Mouse (Mus musculus) cerebellum, adult 2 months (tissue): ENCODE data around the gene Syne3.

Experiments used
- CTCF ChIP-seq: fragments of 200-500 bp; IDR thresholded peaks from 2 replicates; pipeline ENCODE4 v1.5.1; 2011; ENCODE audit warnings: low read depth, mild to moderate bottlenecking, control low read depth, low read length, moderate library complexity, borderline replicate concordance; ENCODE audit not compliant: insufficient read depth
- POLR2A ChIP-seq: fragments of 200-500 bp; IDR thresholded peaks from 2 replicates; pipeline ENCODE4 v1.6.1; 2011; ENCODE audit warnings: low read length, control low read depth, borderline replicate concordance; ENCODE audit not compliant: insufficient read depth

DNA sequence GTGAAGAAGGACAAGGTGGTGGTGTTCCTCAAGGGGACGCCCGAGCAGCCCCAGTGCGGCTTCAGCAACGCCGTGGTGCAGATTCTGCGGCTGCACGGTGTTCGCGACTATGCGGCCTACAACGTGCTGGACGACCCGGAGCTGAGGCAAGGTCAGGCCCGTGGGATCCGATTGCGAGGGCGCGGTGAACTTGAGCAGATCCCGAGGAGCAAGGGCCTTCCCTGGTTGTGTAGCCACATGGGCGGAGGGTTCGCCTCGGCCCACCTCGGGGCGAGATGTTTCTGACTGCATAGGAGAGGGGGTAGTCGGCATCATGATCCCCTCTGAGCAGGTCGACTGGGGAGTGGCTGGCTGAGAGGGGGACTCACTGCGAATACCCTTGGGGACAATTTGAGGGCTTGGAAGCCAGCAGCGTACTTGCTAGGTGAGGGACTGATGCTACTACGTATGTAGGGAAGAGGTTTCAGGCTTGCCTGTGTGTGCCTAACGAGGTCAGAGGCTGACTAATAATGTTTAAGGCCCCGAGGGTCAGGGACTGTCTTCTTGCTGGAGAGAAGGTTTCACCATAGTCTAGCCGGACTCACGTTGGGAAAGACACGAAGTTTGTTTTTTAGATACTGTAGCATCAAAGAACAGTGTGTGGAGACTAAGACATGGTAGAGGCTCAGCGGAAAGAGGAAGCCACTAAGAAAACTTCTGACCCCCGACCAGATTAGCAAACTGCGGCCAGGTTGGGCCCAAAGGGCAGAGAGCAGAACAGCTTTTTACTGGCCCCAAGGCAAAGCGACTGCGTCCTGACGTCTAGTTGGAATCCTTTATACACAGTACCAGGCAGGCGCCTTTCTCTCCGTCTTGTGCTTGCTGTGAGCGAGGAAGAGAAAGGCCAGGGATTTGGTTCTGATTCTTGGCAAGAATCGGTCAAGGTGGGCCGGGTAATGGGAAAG is 23.5 kb upstream of the Syne3 start:
- TF ChIP-seq CTCF (no peak), POLR2A (no peak)
